Mouse (Mus musculus): ENCODE data around the gene Calhm5. TPM values are rescaled to one million over a fixed set of nuclear protein-coding genes. Genes with fewer than 3 reads are reported as not detected.

Calhm5 gene
- total RNA-seq, 2 experiments from 2014 or later, result 3.4 to 3.9 TPM

DNA sequence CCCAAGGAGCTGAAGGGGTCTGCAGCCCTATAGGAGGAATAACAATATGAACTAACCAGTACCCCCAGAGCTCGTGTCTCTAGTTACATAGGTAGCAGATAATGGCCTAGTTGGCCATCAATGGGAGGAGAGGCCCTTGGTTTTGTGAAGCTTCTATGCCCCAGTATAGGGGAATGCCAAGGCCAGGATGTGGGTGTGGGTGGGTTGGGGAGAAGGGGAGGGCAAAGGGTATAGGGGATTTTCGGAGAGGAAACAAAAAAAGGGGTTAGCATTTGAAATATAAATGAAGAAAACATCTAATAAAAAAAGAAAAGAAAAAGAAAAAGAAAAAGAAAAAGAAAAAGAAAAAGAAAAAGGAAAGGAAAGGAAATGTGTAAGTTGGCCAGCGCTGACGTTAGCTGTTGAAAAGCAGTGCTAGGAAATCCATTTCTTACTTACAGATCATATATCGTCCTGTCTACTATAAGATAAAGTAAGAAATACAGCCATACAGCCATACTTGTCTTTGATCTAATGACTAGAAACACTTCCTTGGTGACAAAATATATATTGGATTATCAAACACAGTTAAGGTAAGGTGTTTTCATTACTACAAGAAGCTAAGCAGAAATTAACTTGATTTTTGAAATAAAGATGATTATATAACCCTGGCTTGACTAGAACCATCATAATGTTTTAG, 21.7 kb downstream of the Calhm5 start:
- DNase-seq (ENCODE audit: low spot score in 2 of 2), result no peak

- no peak for DNase-seq (ENCODE audit: low spot score in 2 of 2)
Measured at GRCm38 (mm10) chr10:34071650-34072049, 24.7 kb downstream of the Calhm5 start.

GRCm38 (mm10) chr10:34070999-34071492, 25.3 kb downstream of the Calhm5 start:
- no peak for DNase-seq (ENCODE audit: low spot score in 2 of 2)

DNA sequence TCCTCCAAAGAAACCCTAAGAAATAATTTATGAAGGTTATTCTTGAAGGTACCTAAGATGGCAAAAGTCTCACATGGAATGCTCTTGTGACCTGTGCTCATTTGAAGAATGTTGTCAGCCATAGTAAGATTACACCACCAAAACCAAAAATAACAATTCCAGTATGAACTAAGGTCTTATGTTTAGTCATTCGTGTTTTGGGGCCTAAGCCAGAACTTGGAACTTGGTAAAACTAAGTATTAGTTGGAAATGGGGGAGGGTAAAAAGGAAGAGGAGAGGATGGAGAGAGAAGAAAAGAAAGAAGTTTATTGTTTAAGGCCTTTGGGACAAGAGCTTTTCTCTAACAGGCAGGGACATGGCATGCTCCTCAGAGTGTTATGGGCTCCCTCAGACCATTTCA, 26.7 kb downstream of the Calhm5 start:
- DNase-seq (ENCODE audit: low spot score in 2 of 2), result no peak

DNA sequence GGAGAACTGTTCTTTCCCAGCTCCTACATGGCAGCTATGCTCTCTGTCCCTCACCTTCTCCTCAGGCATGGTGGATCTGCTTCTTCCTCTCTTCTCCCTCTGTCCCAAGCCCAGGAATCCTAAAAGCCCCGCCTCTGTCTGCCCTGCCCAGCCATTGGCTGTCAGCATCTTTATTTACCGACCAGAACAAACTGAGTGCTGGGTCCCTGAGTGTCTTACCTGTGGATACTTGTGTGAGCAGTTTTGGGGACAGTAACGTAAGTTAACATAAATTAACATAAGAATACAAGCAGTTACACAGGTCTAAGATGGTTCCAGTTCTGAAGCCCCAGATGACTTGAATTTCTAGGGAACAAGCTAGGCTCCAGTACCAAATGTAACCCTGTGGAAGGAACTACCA, 29.7 kb downstream of the Calhm5 start:
- no peak for DNase-seq (ENCODE audit: low spot score in 2 of 2)

DNA sequence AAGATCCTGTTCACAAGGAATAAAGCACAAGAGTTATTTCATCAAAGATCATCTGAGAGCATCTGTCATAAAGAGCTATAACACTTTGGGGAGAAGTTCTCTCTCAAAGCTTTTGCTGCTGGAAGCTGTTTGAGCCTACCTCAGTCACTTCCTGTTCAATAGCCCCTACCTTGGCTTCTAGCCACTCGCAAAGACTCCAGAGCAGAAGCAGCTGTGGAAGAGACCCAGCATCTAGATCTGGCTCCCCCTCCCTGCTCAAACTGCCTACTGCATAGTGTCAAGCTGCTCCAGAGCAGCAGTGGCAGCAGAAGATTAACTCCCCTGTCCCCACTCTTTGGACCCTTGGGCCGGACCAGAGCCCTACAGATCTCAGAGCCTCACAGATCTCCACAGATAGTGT, 42.3 kb downstream of the Calhm5 start:
- no peak for DNase-seq (ENCODE audit: low spot score in 2 of 2)

GRCm38 (mm10) chr10:34044210-34044609, 52.1 kb downstream of the Calhm5 start, which contains the start of gene Calhm4:
Gene Calhm4, minus strand, starts transcription at chr10:34044310.
- no peak for DNase-seq (ENCODE audit: low spot score in 2 of 2)

Other genes with a start within 250 kb of the Calhm5 start
- not detected for gene Sult3a1, start 238.8 kb downstream of the Calhm5 start, total RNA-seq (2021)
- 1 to 10 TPM; 4.9 to 6.1 TPM for gene Rsph4a, start 191.4 kb downstream of the Calhm5 start, total RNA-seq (2021)
- 10 to 100 TPM; 11.7 to 14.3 TPM for gene Zup1, start 145.2 kb downstream of the Calhm5 start, total RNA-seq (2021)
- gene Rwdd1, start 76.9 kb downstream of the Calhm5 start, total RNA-seq (2021), result 100 to 1,000 TPM in 1 of 2 experiments, 10 to 100 TPM in 1; 98.7 to 101 TPM
- under 1 TPM in 1 of 2 experiments, not detected in 1; 0.33 TPM for gene Trappc3l, start 58.9 kb downstream of the Calhm5 start, total RNA-seq (2021)
- gene Calhm4, start 52.2 kb downstream of the Calhm5 start, total RNA-seq (2021), result not detected
- gene Calhm6, start 31.5 kb upstream of the Calhm5 start, total RNA-seq (2021), result under 1 TPM; 0.60 TPM
- 1 to 10 TPM; 6.9 to 9.7 TPM for gene Dse, start 111.2 kb upstream of the Calhm5 start, total RNA-seq (2021)
- gene Tspyl1, start 185.7 kb upstream of the Calhm5 start, total RNA-seq (2021), result 100 to 1,000 TPM; 115 to 116 TPM
- 100 to 1,000 TPM; 312 to 332 TPM for gene Tspyl4, start 200.9 kb upstream of the Calhm5 start, total RNA-seq (2021)

Data from layer of hippocampus, postnatal 14 days (tissue).